In the genomic region with DNA sequence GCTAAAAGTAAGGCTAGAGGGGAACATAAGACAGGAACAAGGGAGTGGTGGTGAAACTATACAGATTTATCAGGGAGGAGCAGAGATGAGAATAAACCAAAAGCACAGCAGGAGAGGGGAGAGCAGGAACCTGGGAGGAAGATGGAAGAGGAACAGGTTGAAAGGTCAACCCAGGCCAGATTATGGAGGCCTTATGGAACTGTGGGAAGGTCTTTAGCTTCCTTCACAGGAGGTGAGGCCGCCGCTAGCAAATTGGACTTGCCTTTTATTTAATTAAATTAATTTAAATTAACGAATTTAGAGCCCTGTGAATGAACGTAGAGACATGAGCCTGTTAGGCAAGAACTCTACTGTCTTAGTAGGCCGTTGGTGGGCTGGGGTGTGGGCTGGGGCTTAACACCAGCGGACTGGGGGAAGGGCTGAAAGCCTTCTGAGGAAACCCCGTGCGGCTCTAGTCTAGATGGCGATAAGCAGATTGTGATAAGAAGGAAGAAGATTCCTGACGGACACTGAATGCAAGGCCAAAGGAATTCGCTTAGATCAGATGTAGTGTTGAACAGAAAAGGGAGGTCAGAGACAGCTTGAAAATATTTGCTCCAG, we compare ENCODE assay signal across 13 mouse cellular contexts.
DNase-seq lines count a peak whose midpoint lies in the region; ATAC-seq lines count a peak whose summit lies in the region.
"Had no signal": no experiment of that assay in that cellular context is flagged by ENCODE, and none has a peak within 500 bp of the region (broad histone marks: within the 10 kb centered on the region; RNA-seq: fewer than 3 reads in every experiment).

No protein-coding gene starts in this region.

- ATAC-seq in heart, embryonic 15.5 days (replicated peaks; ENCODE audit: insufficient number of reproducible peaks, insufficient read depth, low FRiP score, low read depth) = no peak
- ATAC-seq in forebrain, embryonic 15.5 days (replicated peaks) = no peak

- no peaks in the 10 kb centered on the region for H3K36me3 ChIP-seq in heart, embryonic 15.5 days
- no peaks in the 10 kb centered on the region for H3K36me3 ChIP-seq in forebrain, embryonic 15.5 days
- H3K36me3 ChIP-seq: G1E had no signal

- H3K9ac ChIP-seq in heart, embryonic 15.5 days = no peak overlapping the region
- no peak overlapping the region; the same call in 1 of the 2 replicates for H3K9ac ChIP-seq in forebrain, embryonic 15.5 days (replicated peaks)

- no peaks in the 10 kb centered on the region for H3K9me3 ChIP-seq in heart, embryonic 15.5 days (replicated peaks)
- no peaks in the 10 kb centered on the region for H3K9me3 ChIP-seq in forebrain, embryonic 15.5 days
- H3K9me3 ChIP-seq: G1E had no signal

- peak overlapping the region; percentile 84 for H3K4me2 ChIP-seq in heart, embryonic 15.5 days
- peak overlapping the region; percentile 80 for H3K4me2 ChIP-seq in forebrain, embryonic 15.5 days (replicated peaks)

- WGBS in heart, embryonic 15.5 days = 52% methylated on average over 11 of the region's 11 CpGs
- WGBS in forebrain, embryonic 15.5 days = 28% methylated on average over 11 of the region's 11 CpGs

- H3K4me3 ChIP-seq in heart, embryonic 15.5 days = 0 out of 2 replicates have a peak overlapping the region, but pooled peaks have one; percentile 64
- H3K4me3 ChIP-seq in forebrain, embryonic 15.5 days = peak overlapping the region; percentile 46; the same call in 1 of the 2 replicates

- DNase-seq in heart, postnatal 25 days (ENCODE audit: low spot score) = no peak
- peak; percentile 34 for DNase-seq in testis, postnatal 10 days (ENCODE audit: low spot score)
- DNase-seq in testis, postnatal 14 days (ENCODE audit: low spot score) = no peak
- no peak for DNase-seq in adrenal gland, adult 18-20 months (ENCODE audit: low spot score in 2 of 2)
- no peak for DNase-seq in adrenal gland, postnatal 14 days
- DNase-seq in layer of hippocampus, adult 18-20 months (ENCODE audit: low spot score in 2 of 2) = no peak
- DNase-seq: cerebellum, adult 9-11 months; kidney, adult 8-10 months; right cerebral cortex, postnatal 25 days; thymus, postnatal 14 days had no signal

- intact Hi-C loops in heart, postnatal 25 days (cut with DNase I) = loop anchor here (5.0 to 10.0 kb wide), 2 partner anchors 146 to 253 kb away; no protein-coding TSS in a partner anchor

- H3K4me1 ChIP-seq in heart, embryonic 15.5 days (replicated peaks) = peaks cover 20% of the 10 kb centered on the region
- peaks cover 27% of the 10 kb centered on the region for H3K4me1 ChIP-seq in forebrain, embryonic 15.5 days

- no peak overlapping the region for H3K27ac ChIP-seq in heart, embryonic 15.5 days
- no peak overlapping the region for H3K27ac ChIP-seq in forebrain, embryonic 15.5 days (replicated peaks)

- H3K27me3 ChIP-seq in heart, embryonic 15.5 days = no peaks in the 10 kb centered on the region
- H3K27me3 ChIP-seq in forebrain, embryonic 15.5 days = 0 out of 2 replicates have a peak, but pooled peaks cover 4% of the 10 kb centered on the region
